Mouse (Mus musculus) olfactory bulb, adult 2 months (tissue): ENCODE data around the gene Rps27l. TPM values are rescaled to one million over a fixed set of nuclear protein-coding genes. Genes with fewer than 3 reads are reported as not detected.

Experiments
- H3K27ac ChIP-seq: fragments of 200-500 bp; 2 replicates; pipeline ENCODE4 v1.5.1; 2012; ENCODE audit warnings: low read depth, low read length; ENCODE audit not compliant: insufficient read depth
- H3K4me1 ChIP-seq: fragments of 200-500 bp; 2 replicates; pipeline ENCODE4 v1.6.1; 2012; ENCODE audit warnings: low read length; ENCODE audit not compliant: control insufficient read depth, insufficient read depth
- H3K4me3 ChIP-seq: fragments of 200-500 bp; 2 replicates; pipeline ENCODE4 v1.5.1; 2012; ENCODE audit warnings: mild to moderate bottlenecking, low read depth, low read length, moderate library complexity; ENCODE audit not compliant: insufficient read depth
- CTCF ChIP-seq: fragments of 200-500 bp; IDR thresholded peaks from 2 replicates; pipeline ENCODE4 v1.5.1; 2012; ENCODE audit warnings: low read depth, mild to moderate bottlenecking, low read length, moderate library complexity; ENCODE audit not compliant: insufficient read depth
- POLR2A ChIP-seq: fragments of 200-500 bp; IDR thresholded peaks from 2 replicates; pipeline ENCODE4 v1.6.1; 2012; ENCODE audit warnings: mild to moderate bottlenecking, low read depth, low read length, moderate library complexity; ENCODE audit not compliant: insufficient read depth
- WGBS: fragments of 180-500 bp; shearing (Covaris S2); methylation state at CpG from one replicate; pipeline ENCODE4 v1.1.7; 2018; 5-methylcytosine and 5-hydroxymethylcytosine counted together
- polyA plus RNA-seq: library from polyadenylated mRNA; stranded (reverse); fragments of >200 nt; gene quantifications from 2 replicates; pipeline ENCODE4 v1.2.4, GENCODE M21; 2012; ENCODE audit warnings: low replicate concordance; ENCODE audit not compliant: missing spikeins, insufficient read depth, insufficient read length

The Rps27l gene
- polyA plus RNA-seq, 1 experiment = not detected

DNA sequence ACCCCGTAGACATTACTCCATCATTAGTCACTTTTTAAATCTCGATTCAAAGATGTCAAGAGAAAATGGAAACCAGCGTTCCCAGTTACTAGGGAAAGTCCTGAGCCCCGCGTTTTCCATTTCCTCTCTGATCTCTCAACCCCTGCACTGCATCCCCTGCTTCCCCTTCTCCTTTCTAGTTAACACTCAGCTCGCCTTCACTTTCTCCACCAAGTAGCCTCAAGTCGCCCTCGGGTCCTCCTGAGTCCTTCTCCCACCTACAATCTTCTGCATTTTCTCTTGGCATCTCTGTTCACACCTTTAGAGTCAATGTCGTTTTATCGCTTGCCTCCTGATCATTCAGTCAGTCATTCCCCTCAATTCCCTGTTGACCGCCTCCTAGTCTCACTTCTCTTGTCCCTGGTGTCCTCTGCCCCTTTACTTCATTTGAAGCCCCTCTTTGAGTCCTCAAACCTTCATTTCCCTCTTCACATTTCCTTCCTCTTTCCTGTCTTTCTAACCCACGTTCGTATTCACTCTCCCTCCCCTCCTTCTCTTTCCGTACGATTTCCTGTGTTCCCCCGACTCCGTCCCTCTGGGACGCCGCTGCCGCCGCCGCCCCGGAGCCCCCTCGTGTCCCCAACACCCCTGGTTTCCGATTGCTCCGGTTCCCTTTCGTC is 27.1 kb upstream of the Rps27l start:
- TF ChIP-seq CTCF = no peak
- no peak for TF ChIP-seq POLR2A
- Histone ChIP-seq H3K27ac (peak overlapping the region; percentile 35; the same call in 1 of the 2 replicates), H3K4me3 (peak overlapping the region; percentile 89), H3K4me1 (no peaks in the 10 kb centered on the region)
- 1% methylated on average over 27 of the region's 27 CpGs for WGBS

DNA sequence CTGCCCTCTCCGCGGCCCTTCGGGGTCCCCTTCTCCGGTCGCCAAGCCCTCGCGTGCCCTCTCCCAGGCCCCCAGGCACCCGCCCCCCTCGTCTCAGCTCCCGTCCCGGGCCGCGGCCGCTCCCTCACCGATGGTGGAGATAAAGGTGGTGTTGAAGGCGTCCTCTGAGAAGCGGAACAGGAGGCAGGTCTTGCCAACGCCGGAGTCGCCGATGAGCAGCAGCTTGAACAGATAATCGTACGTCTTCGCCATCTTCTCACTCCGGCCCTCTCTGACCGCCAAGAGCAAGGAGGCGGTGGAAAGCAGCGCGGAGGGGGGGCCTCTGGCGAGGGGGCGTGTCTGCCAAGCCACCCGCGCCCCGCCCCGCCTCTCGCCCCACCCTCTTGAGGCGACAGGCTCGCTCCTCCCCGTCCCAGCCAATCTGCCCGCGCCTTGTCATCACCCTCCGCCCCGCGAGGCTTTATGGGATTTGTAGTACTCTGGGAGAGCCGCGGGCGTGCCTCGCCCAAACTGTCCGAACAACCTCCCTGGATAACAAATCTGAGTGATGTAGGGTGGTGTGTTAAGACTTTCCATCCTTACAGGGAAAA is 26.4 kb upstream of the Rps27l start, which contains the start of gene Rab8b:
Gene Rab8b, minus strand, starts transcription at position 306 of the 590 bp plus-strand sequence.
- Histone ChIP-seq H3K4me1 (no peaks in the 10 kb centered on the region), H3K4me3 (peak within 1 kb of the TSS; percentile 89), H3K27ac (peak within 1 kb of the TSS; percentile 35)
- peak; percentile 59 for TF ChIP-seq POLR2A
- no peak for TF ChIP-seq CTCF
- WGBS = under 1% methylated on average over 49 of the region's 49 CpGs

DNA sequence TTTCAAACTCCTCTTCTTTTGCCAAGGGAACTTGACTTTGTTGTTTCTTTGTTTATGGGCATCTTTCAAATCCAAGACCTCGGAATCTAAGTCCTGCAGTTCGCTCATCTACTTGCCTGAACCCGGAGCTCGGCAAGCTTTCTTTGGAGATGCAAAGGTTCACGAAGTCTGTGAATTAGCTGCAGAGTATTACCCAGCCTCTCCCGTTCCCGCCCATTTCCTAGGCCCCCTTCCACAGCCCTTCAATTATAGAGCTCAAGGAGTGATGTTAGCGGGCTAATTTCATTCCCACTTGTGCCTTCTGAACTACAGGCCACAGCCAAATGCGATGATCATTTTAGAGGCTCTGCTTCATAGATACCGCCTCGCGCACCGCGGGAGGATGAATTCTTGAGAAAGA is 25.9 kb upstream of the Rps27l start:
- H3K27ac ChIP-seq = no peak overlapping the region
- H3K4me1 ChIP-seq = peaks cover 2% of the 10 kb centered on the region; the same call in 1 of the 2 replicates
- H3K4me3 ChIP-seq = peak overlapping the region; percentile 89
- TF ChIP-seq POLR2A = no peak
- no peak for TF ChIP-seq CTCF
- under 1% methylated on average over 14 of the region's 14 CpGs for WGBS

DNA sequence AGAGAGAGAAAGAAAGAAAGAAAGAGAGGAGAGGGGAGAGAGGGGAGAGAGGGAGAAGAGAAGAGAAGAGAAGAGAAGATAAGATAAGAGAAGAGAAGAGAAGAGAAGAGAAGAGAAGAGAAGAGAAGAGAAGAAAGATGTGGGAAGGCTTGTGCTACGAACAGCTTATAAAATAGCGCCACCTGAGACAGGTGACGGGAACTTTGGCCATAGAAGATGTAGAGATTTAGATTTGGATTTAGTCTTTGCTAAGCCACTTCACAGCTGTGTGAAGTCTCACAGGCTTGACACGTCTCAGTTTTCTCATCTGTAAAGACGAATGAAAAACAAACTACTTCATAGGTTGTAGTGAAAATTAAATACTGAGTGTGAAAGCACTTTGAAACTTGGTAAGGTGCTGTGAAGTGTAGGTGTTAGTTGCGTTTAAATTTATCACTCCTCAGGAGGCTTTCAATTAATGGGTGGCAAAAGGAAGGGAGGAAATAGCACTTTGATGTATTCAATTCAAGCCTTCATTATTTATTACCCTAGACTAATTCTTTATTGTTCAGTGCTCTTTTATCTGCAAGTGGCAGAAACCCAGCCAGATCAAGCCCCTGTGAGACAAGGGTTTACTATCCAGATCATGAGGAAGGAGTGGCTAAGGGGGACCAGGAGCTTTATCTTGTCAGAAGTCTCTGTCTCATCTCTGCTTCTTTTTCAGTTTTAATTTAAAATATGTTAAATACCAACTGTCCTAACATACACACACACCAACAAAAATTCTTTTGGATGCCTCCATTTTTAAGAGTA is 25.2 kb upstream of the Rps27l start:
- TF ChIP-seq POLR2A (no peak), CTCF (no peak)
- H3K4me3 ChIP-seq = no peak overlapping the region
- no peak overlapping the region for H3K27ac ChIP-seq
- H3K4me1 ChIP-seq = peaks cover 2% of the 10 kb centered on the region; the same call in 1 of the 2 replicates
- 24% methylated on average over 6 of the region's 6 CpGs for WGBS

DNA sequence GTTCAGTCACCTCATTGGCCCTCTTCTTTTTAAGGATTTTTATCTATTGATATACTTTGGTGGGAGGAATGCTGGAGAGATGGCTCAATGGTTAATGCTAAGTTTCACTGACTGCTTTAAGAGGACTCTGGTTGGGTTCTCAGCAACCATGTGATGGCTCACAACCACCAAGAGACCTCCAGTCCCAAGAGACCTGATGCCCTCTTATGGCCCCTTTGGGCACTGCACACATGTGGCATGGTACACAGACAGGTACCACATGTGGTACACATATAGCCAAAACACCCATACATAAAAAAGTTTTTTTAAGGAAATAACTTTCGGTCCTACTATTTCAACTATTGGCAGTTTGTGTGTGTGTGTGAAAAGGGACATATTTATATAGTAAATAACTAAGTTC is 23.8 kb upstream of the Rps27l start:
- peaks cover 2% of the 10 kb centered on the region; the same call in 1 of the 2 replicates for H3K4me1 ChIP-seq
- H3K4me3 ChIP-seq = no peak overlapping the region
- no peak for TF ChIP-seq POLR2A
- no peak for TF ChIP-seq CTCF
- no peak overlapping the region for H3K27ac ChIP-seq
- WGBS = 97% methylated on average over 1 of the region's 1 CpGs

DNA sequence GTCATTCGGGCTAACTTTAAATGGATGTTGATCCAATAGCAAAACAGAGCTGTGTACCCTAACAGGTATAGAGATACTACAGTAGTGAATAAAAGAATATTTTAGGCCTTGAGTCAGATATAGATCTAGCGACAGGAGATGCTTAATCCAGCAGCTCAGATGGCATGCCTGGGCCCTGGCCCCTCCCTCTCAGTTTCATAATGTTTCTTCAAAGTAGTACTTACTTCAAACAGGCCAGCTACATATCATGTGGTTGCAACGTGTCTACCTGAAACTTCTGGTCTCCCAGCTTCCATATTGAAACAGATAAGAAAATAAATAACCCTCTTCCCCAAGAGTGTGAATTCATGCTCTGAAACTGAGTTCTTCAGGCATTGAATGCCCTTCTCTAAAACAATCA is 20.0 kb upstream of the Rps27l start:
- no peak overlapping the region for H3K4me3 ChIP-seq
- no peak for TF ChIP-seq POLR2A
- no peak for TF ChIP-seq CTCF
- peaks cover 2% of the 10 kb centered on the region; the same call in 1 of the 2 replicates for H3K4me1 ChIP-seq
- H3K27ac ChIP-seq = no peak overlapping the region
- WGBS = 90% methylated on average over 3 of the region's 3 CpGs

DNA sequence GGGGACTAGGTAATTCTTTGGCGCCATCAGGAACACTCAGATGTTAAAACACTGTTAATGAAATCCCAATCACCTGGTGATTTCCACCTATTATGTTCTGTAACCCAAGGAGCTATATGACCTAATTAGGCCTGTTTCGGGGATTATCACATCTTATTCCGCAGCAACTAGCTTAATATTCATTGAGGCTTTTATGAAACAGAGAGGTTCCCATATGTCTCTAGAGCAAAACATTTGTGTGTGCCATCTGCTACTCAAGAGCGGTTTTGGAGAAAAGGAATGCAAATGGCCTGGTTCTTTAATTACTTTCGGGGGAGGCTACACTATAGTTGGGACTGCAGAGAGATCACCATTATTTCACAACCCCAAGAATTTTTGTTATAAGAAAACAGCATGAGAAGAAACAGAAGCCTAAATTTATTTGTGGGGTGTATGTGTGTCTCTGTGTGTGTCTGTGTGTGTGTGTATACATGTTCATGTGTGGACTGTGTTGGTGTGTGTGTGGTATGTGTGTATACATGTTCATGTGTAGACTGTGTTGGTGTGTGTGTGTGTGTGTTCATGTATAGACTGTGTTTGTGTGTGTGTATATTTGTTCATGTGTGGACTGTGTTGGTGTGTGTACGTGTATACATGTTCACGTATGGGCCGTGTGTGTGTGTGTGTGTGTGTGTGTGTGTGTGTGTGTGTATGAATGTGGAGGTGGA is 18.0 kb upstream of the Rps27l start:
- 88% methylated on average over 8 of the region's 8 CpGs for WGBS

DNA sequence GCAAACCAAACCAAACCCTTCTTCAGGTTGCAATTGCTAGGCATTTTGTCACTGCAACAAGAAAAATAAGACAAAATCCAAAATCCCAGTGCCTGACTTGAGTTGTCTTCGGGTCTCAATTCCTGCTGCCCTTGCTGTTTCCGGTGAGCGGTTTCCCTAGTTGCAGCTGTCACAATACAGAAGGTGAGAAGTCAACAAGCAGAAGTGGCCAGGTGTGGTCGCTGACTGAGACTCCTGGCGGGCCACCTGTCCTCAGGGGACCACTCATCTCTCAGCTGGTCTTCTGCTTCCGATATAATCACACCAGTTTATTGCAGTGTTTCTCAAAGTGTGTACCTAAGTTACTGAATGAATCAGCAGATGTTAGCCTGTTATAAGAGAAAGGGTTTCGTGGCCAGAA is 15.5 kb upstream of the Rps27l start:
- 89% methylated on average over 7 of the region's 7 CpGs for WGBS
- no peak overlapping the region for H3K4me3 ChIP-seq
- no peak for TF ChIP-seq CTCF
- TF ChIP-seq POLR2A = no peak
- H3K27ac ChIP-seq = no peak overlapping the region
- no peaks in the 10 kb centered on the region for H3K4me1 ChIP-seq

More for the DNA sequence above, 18.0 kb upstream of the Rps27l start:
- Histone ChIP-seq H3K27ac (no peak overlapping the region), H3K4me1 (peaks cover 2% of the 10 kb centered on the region; the same call in 1 of the 2 replicates), H3K4me3 (no peak overlapping the region)
- TF ChIP-seq POLR2A = no peak
- TF ChIP-seq CTCF = no peak
